Mouse (Mus musculus): Measurements from ENCODE around the gene Ankrd11. TPM values are rescaled to one million over a fixed set of nuclear protein-coding genes. Genes with fewer than 3 reads are reported as not detected.

Ankrd11 gene
- polyA plus RNA-seq, 1 experiment from 2014 or later = 63.3 TPM

- no peak for ATAC-seq (ENCODE audit: insufficient number of reproducible peaks, insufficient read depth, low FRiP score, low read depth)
- Histone ChIP-seq H3K4me2 (ENCODE audit: low read length) (no peak overlapping the region), H3K9ac (ENCODE audit: low read length) (no peak overlapping the region), H3K27ac (replicated peaks in 1 of 2; ENCODE audit: control insufficient read depth in 1 of 2, insufficient read depth in 1 of 2, low read depth in 2 of 2, low read length in 2 of 2) (no peak overlapping the region), H3K4me1 (ENCODE audit: control insufficient read depth in 2 of 2, insufficient read depth in 2 of 2, low read length in 2 of 2) (peaks cover 5 to 20% of the 10 kb centered on the region in 2 experiments), H3K36me3 (ENCODE audit: control insufficient read depth, insufficient read depth, low read length) (no peaks in the 10 kb centered on the region), H3K9me3 (ENCODE audit: control insufficient read depth, low read length) (no peaks in the 10 kb centered on the region), H3K4me3 (ENCODE audit: control insufficient read depth in 1 of 2, insufficient read depth in 1 of 2, low read depth in 1 of 2, low read length in 2 of 2) (no peak overlapping the region), H3K27me3 (ENCODE audit: control insufficient read depth, insufficient read depth, low read length) (no peaks in the 10 kb centered on the region)
- WGBS = 70% methylated on average over 10 of the region's 10 CpGs
Observed at GRCm38 (mm10) chr8:122979865-122980509, 62.1 kb downstream of the Ankrd11 start.

DNA sequence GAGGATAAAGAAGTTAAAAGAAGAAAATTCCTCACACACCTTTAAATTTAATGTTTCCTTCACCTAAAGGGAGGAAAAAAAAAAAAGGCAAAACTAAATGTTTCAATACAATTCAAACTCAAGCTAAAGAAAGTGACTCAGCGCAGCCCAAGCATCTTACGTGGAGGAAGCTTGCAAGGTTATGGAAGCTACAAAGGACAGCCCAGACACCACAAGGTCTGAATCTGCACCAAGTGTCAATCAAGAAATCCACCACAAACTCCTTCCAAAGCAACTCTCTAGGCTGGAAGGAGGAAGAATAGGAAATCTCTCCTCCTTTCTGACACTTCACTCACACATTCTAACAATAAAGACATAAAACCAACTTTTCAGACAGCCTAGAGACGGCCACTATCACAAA, 62.7 kb downstream of the Ankrd11 start:
- no peak overlapping the region for H3K27ac ChIP-seq (replicated peaks in 1 of 2; ENCODE audit: control insufficient read depth in 1 of 2, insufficient read depth in 1 of 2, low read depth in 2 of 2, low read length in 2 of 2)
- no peaks in the 10 kb centered on the region for H3K9me3 ChIP-seq (ENCODE audit: control insufficient read depth, low read length)
- no peaks in the 10 kb centered on the region for H3K27me3 ChIP-seq (ENCODE audit: control insufficient read depth, insufficient read depth, low read length)
- no peak overlapping the region for H3K4me3 ChIP-seq (ENCODE audit: control insufficient read depth in 1 of 2, insufficient read depth in 1 of 2, low read depth in 1 of 2, low read length in 2 of 2)
- H3K36me3 ChIP-seq (ENCODE audit: control insufficient read depth, insufficient read depth, low read length) = 0 out of 2 replicates have a peak, but pooled peaks cover under 1% of the 10 kb centered on the region
- no peak for ATAC-seq (ENCODE audit: insufficient number of reproducible peaks, insufficient read depth, low FRiP score, low read depth)
- 88% methylated on average over 3 of the region's 3 CpGs for WGBS
- peaks cover 5 to 20% of the 10 kb centered on the region in 2 experiments for H3K4me1 ChIP-seq (ENCODE audit: control insufficient read depth in 2 of 2, insufficient read depth in 2 of 2, low read length in 2 of 2)
- H3K9ac ChIP-seq (ENCODE audit: low read length) = no peak overlapping the region
- H3K4me2 ChIP-seq (ENCODE audit: low read length) = no peak overlapping the region

GRCm38 (mm10) chr8:122976046-122976445, 66.0 kb downstream of the Ankrd11 start:
- Histone ChIP-seq H3K27me3 (ENCODE audit: control insufficient read depth, insufficient read depth, low read length) (no peaks in the 10 kb centered on the region), H3K27ac (replicated peaks in 1 of 2; ENCODE audit: control insufficient read depth in 1 of 2, insufficient read depth in 1 of 2, low read depth in 2 of 2, low read length in 2 of 2) (no peak overlapping the region), H3K4me3 (ENCODE audit: control insufficient read depth in 1 of 2, insufficient read depth in 1 of 2, low read depth in 1 of 2, low read length in 2 of 2) (no peak overlapping the region), H3K36me3 (ENCODE audit: control insufficient read depth, insufficient read depth, low read length) (peaks cover 16% of the 10 kb centered on the region; the same call in 1 of the 2 replicates), H3K4me2 (ENCODE audit: low read length) (no peak overlapping the region), H3K9me3 (ENCODE audit: control insufficient read depth, low read length) (no peaks in the 10 kb centered on the region), H3K9ac (ENCODE audit: low read length) (no peak overlapping the region), H3K4me1 (ENCODE audit: control insufficient read depth in 2 of 2, insufficient read depth in 2 of 2, low read length in 2 of 2) (peaks cover 0 to 20% of the 10 kb centered on the region in 2 experiments; a peak in 3 of 4 replicates)
- 89% methylated on average over 4 of the region's 4 CpGs for WGBS
- no peak for ATAC-seq (ENCODE audit: insufficient number of reproducible peaks, insufficient read depth, low FRiP score, low read depth)

- H3K27ac ChIP-seq (replicated peaks in 1 of 2; ENCODE audit: control insufficient read depth in 1 of 2, insufficient read depth in 1 of 2, low read depth in 2 of 2, low read length in 2 of 2) = no peak overlapping the region
- no peak for ATAC-seq (ENCODE audit: insufficient number of reproducible peaks, insufficient read depth, low FRiP score, low read depth)
- no peaks in the 10 kb centered on the region for H3K9me3 ChIP-seq (ENCODE audit: control insufficient read depth, low read length)
- no peaks in the 10 kb centered on the region for H3K4me1 ChIP-seq (ENCODE audit: control insufficient read depth in 2 of 2, insufficient read depth in 2 of 2, low read length in 2 of 2)
- 91% methylated on average over 3 of the region's 3 CpGs for WGBS
- no peaks in the 10 kb centered on the region for H3K27me3 ChIP-seq (ENCODE audit: control insufficient read depth, insufficient read depth, low read length)
- no peak overlapping the region for H3K4me3 ChIP-seq (ENCODE audit: control insufficient read depth in 1 of 2, insufficient read depth in 1 of 2, low read depth in 1 of 2, low read length in 2 of 2)
- H3K9ac ChIP-seq (ENCODE audit: low read length) = no peak overlapping the region
- no peak overlapping the region for H3K4me2 ChIP-seq (ENCODE audit: low read length)
- H3K36me3 ChIP-seq (ENCODE audit: control insufficient read depth, insufficient read depth, low read length) = peaks cover 20% of the 10 kb centered on the region; the same call in 1 of the 2 replicates
Observed at GRCm38 (mm10) chr8:122969964-122970620, 72.0 kb downstream of the Ankrd11 start.

- WGBS = 96% methylated on average over 3 of the region's 3 CpGs
- no peak for ATAC-seq (ENCODE audit: insufficient number of reproducible peaks, insufficient read depth, low FRiP score, low read depth)
- Histone ChIP-seq H3K4me2 (ENCODE audit: low read length) (no peak overlapping the region), H3K27ac (replicated peaks in 1 of 2; ENCODE audit: control insufficient read depth in 1 of 2, insufficient read depth in 1 of 2, low read depth in 2 of 2, low read length in 2 of 2) (no peak overlapping the region), H3K9me3 (ENCODE audit: control insufficient read depth, low read length) (no peaks in the 10 kb centered on the region), H3K36me3 (ENCODE audit: control insufficient read depth, insufficient read depth, low read length) (peaks cover 11% of the 10 kb centered on the region; the same call in 1 of the 2 replicates), H3K4me3 (ENCODE audit: control insufficient read depth in 1 of 2, insufficient read depth in 1 of 2, low read depth in 1 of 2, low read length in 2 of 2) (no peak overlapping the region), H3K4me1 (ENCODE audit: control insufficient read depth in 2 of 2, insufficient read depth in 2 of 2, low read length in 2 of 2) (no peaks in the 10 kb centered on the region), H3K27me3 (ENCODE audit: control insufficient read depth, insufficient read depth, low read length) (no peaks in the 10 kb centered on the region), H3K9ac (ENCODE audit: low read length) (no peak overlapping the region)
Observed at GRCm38 (mm10) chr8:122968145-122968544, 73.9 kb downstream of the Ankrd11 start.

DNA sequence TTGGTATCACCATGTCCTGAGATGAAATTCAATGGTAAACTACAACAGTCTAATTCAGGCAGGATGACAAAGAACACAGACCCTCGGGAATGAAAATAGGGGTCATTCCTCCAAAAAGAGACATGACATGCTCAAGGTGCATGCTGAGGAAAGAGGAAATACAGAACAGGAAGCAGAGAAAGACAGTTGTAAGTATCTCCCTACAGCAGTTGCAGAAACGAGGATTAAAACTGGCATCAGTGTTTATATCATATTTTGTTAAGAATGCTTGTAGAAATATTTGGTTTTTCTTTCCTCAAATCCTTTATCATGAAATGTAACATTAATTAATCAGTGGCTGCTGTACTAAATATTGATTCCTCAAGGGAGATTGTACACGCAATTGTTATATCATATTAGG, 75.4 kb downstream of the Ankrd11 start:
- H3K9me3 ChIP-seq (ENCODE audit: control insufficient read depth, low read length) = no peaks in the 10 kb centered on the region
- H3K36me3 ChIP-seq (ENCODE audit: control insufficient read depth, insufficient read depth, low read length) = 0 out of 2 replicates have a peak, but pooled peaks cover 8% of the 10 kb centered on the region
- no peak overlapping the region for H3K4me2 ChIP-seq (ENCODE audit: low read length)
- peaks cover 2 to 14% of the 10 kb centered on the region in 2 experiments for H3K4me1 ChIP-seq (ENCODE audit: control insufficient read depth in 2 of 2, insufficient read depth in 2 of 2, low read length in 2 of 2)
- 69% methylated on average over 3 of the region's 3 CpGs for WGBS
- H3K9ac ChIP-seq (ENCODE audit: low read length) = no peak overlapping the region
- no peaks in the 10 kb centered on the region for H3K27me3 ChIP-seq (ENCODE audit: control insufficient read depth, insufficient read depth, low read length)
- H3K4me3 ChIP-seq (ENCODE audit: control insufficient read depth in 1 of 2, insufficient read depth in 1 of 2, low read depth in 1 of 2, low read length in 2 of 2) = no peak overlapping the region
- no peak overlapping the region for H3K27ac ChIP-seq (replicated peaks in 1 of 2; ENCODE audit: control insufficient read depth in 1 of 2, insufficient read depth in 1 of 2, low read depth in 2 of 2, low read length in 2 of 2)
- no peak for ATAC-seq (ENCODE audit: insufficient number of reproducible peaks, insufficient read depth, low FRiP score, low read depth)

GRCm38 (mm10) chr8:122962046-122962445, 80.0 kb downstream of the Ankrd11 start:
- Histone ChIP-seq H3K9ac (ENCODE audit: low read length) (no peak overlapping the region), H3K36me3 (ENCODE audit: control insufficient read depth, insufficient read depth, low read length) (0 out of 2 replicates have a peak, but pooled peaks cover 4% of the 10 kb centered on the region), H3K4me2 (ENCODE audit: low read length) (no peak overlapping the region), H3K4me1 (ENCODE audit: control insufficient read depth in 2 of 2, insufficient read depth in 2 of 2, low read length in 2 of 2) (peaks cover 8 to 28% of the 10 kb centered on the region in 2 experiments), H3K9me3 (ENCODE audit: control insufficient read depth, low read length) (no peaks in the 10 kb centered on the region), H3K27ac (replicated peaks in 1 of 2; ENCODE audit: control insufficient read depth in 1 of 2, insufficient read depth in 1 of 2, low read depth in 2 of 2, low read length in 2 of 2) (no peak overlapping the region; a peak in 1 of 4 replicates), H3K4me3 (ENCODE audit: control insufficient read depth in 1 of 2, insufficient read depth in 1 of 2, low read depth in 1 of 2, low read length in 2 of 2) (no peak overlapping the region), H3K27me3 (ENCODE audit: control insufficient read depth, insufficient read depth, low read length) (no peaks in the 10 kb centered on the region)
- ATAC-seq (ENCODE audit: insufficient number of reproducible peaks, insufficient read depth, low FRiP score, low read depth) = no peak
- WGBS = 62% methylated on average over 5 of the region's 5 CpGs

Data from heart, embryonic 14.5 days (tissue).